Mouse (Mus musculus): Measurements from ENCODE around the gene Mtif2. TPM values are rescaled to one million over a fixed set of nuclear protein-coding genes. Genes with fewer than 3 reads are reported as not detected.
A peak's percentile ranks its signal among the peaks of the same experiment; 100 is the strongest.
"Not testable (repeated sequence)": the region's sequence is repeated elsewhere in the genome, so short reads cannot be mapped to it uniquely, and the experiment has no call there.

Gene Mtif2
- polyA plus RNA-seq, 1 experiment from 2014 or later = 47.3 TPM

GRCm38 (mm10) chr11:29544225-29544945 lies 18.2 kb downstream of the Mtif2 start:
- H3K4me3 ChIP-seq (replicated peaks) = no peak overlapping the region
- H3K27me3 ChIP-seq (replicated peaks) = no peaks in the 10 kb centered on the region
- H3K4me2 ChIP-seq = no peak overlapping the region
- H3K27ac ChIP-seq = no peak overlapping the region
- no peak overlapping the region for H3K9ac ChIP-seq
- no peaks in the 10 kb centered on the region for H3K9me3 ChIP-seq
- ATAC-seq (ENCODE audit: insufficient read depth, low FRiP score, low read depth) = no peak
- H3K4me1 ChIP-seq = peaks cover 5% of the 10 kb centered on the region; the same call in 1 of the 2 replicates
- H3K36me3 ChIP-seq = peaks cover 21% of the 10 kb centered on the region
- 85% methylated on average over 3 of the region's 3 CpGs for WGBS

GRCm38 (mm10) chr11:29545150-29545752 lies 19.0 kb downstream of the Mtif2 start:
- not testable (repeated sequence) for H3K4me3 ChIP-seq (replicated peaks); H3K27ac ChIP-seq; H3K27me3 ChIP-seq (replicated peaks); ATAC-seq (ENCODE audit: insufficient read depth, low FRiP score, low read depth); H3K4me1 ChIP-seq; H3K4me2 ChIP-seq; H3K9ac ChIP-seq; H3K9me3 ChIP-seq
- H3K36me3 ChIP-seq = peaks cover 19% of the 10 kb centered on the region
- 85% methylated on average over 4 of the region's 4 CpGs for WGBS

DNA sequence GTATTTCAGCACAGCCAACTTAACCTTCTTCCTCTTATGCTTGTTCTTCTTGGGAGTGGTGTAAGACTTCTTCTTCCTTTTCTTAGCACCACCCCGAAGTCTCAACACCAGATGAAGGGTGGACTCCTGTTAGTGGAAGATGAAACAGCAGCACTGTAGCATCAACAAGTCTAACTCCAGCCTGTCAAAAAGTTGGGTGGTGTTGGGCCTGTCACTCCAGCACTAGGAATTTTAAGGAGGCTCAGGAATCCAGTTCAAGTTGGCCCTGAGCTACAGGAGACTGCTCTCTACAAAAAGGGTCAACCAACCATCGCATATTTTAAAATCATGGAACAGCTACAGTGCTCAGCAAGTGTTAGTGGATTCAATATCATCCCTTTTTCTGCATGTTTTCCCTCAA lies 20.1 kb downstream of the Mtif2 start:
- H3K27me3 ChIP-seq (replicated peaks); H3K27ac ChIP-seq; H3K4me1 ChIP-seq; ATAC-seq (ENCODE audit: insufficient read depth, low FRiP score, low read depth); H3K9ac ChIP-seq; H3K9me3 ChIP-seq: not testable (repeated sequence)
- H3K36me3 ChIP-seq = peaks cover 17% of the 10 kb centered on the region
- WGBS = 88% methylated on average over 2 of the region's 2 CpGs
- peak overlapping the region; percentile 54 for H3K4me2 ChIP-seq
- H3K4me3 ChIP-seq (replicated peaks) = peak overlapping the region; percentile 80

DNA sequence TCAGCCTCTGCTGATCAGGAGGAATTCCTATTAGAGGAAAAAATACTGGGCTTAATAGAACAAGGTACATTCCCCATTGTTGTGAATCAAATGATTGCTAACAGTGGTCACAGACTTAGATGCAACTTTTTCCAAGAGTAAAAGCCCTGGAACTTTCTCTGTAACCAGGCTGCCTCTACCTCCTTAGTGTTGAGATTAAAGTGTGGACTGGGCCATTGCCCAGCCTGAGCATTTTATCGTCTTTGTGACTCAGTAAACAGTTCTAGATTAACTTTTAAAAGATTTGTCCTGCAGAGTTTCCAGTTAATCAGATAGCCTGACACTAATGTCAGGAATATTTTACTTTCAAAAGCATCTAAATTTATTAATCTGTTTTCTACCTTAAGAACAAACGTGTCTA lies 20.6 kb downstream of the Mtif2 start:
- ATAC-seq (ENCODE audit: insufficient read depth, low FRiP score, low read depth) = no peak
- WGBS = 14% methylated on average over 2 of the region's 2 CpGs
- H3K4me3 ChIP-seq (replicated peaks) = peak overlapping the region; percentile 80
- H3K27ac ChIP-seq = peak overlapping the region; percentile 90
- H3K9me3 ChIP-seq = no peaks in the 10 kb centered on the region
- peaks cover 14% of the 10 kb centered on the region for H3K36me3 ChIP-seq
- peak overlapping the region; percentile 54 for H3K4me2 ChIP-seq
- H3K9ac ChIP-seq = no peak overlapping the region; the same call in 1 of the 2 replicates
- H3K4me1 ChIP-seq = peaks cover 5% of the 10 kb centered on the region; the same call in 1 of the 2 replicates
- no peaks in the 10 kb centered on the region for H3K27me3 ChIP-seq (replicated peaks)

- WGBS = 0% methylated on average over 27 of the region's 27 CpGs
- Histone ChIP-seq H3K36me3 (peaks cover 14% of the 10 kb centered on the region), H3K9ac (peak overlapping the region; percentile 80), H3K4me3 (replicated peaks) (peak overlapping the region; percentile 80), H3K4me2 (peak overlapping the region; percentile 54), H3K27ac (peak overlapping the region; percentile 90), H3K9me3 (no peaks in the 10 kb centered on the region), H3K27me3 (replicated peaks) (no peaks in the 10 kb centered on the region), H3K4me1 (peaks cover 5% of the 10 kb centered on the region; the same call in 1 of the 2 replicates)
- ATAC-seq (ENCODE audit: insufficient read depth, low FRiP score, low read depth) = peak; percentile 33; the same call in 1 of the 2 replicates
Observed at GRCm38 (mm10) chr11:29547249-29547751, 21.1 kb downstream of the Mtif2 start.

DNA sequence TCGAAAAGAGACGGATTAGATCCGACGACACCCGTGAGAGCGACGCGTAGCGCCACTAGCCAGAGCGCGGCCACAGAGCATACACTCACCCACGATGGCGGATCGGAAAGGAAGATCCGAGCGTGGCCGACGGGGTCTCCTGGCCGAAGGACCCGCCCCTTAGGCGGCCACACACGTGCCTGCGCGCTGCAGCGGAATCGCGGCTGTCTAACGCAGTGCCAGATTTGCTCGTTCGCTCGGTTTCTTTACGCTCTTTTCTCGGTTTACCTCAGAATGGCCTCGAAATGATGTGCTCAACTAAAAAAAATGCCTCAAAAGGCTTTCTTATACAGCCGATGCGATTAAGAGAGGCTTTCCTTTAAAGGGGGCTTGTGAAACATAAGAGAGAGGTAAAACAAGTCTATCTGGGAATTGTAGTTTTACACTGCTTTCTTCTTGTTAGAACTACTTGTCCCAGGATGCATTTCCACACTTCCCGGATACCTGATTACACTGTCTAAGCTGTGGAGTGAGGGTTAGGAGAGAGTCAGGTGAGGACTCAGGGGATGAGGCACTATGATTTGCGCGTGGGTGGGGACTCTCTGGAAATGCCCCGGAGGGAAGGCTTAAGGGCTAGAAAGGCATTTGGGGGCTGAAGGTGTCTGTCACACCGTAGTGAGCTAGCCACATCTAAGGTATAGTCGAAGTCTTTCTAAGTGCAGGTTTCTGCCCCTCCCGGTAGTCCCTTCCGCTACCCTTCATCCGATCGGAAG lies 21.7 kb downstream of the Mtif2 start, which contains the start of the genes Clhc1 and Rps27a:
Clhc1 (plus strand) TSS at position 199 of the 752 bp plus-strand sequence.
Rps27a (minus strand) TSS at position 358 of the 752 bp plus-strand sequence.
- Histone ChIP-seq H3K4me1 (peaks cover 5% of the 10 kb centered on the region; the same call in 1 of the 2 replicates), H3K27me3 (replicated peaks) (no peaks in the 10 kb centered on the region), H3K27ac (peak within 1 kb of the TSS; percentile 90), H3K4me2 (peak within 1 kb of the TSS; percentile 65), H3K36me3 (peaks cover 14% of the 10 kb centered on the region), H3K9ac (peak within 1 kb of the TSS; percentile 80), H3K4me3 (replicated peaks) (peak within 1 kb of the TSS; percentile 80), H3K9me3 (no peaks in the 10 kb centered on the region)
- peak; percentile 96 for ATAC-seq (ENCODE audit: insufficient read depth, low FRiP score, low read depth)
- under 1% methylated on average over 46 of the region's 46 CpGs for WGBS

DNA sequence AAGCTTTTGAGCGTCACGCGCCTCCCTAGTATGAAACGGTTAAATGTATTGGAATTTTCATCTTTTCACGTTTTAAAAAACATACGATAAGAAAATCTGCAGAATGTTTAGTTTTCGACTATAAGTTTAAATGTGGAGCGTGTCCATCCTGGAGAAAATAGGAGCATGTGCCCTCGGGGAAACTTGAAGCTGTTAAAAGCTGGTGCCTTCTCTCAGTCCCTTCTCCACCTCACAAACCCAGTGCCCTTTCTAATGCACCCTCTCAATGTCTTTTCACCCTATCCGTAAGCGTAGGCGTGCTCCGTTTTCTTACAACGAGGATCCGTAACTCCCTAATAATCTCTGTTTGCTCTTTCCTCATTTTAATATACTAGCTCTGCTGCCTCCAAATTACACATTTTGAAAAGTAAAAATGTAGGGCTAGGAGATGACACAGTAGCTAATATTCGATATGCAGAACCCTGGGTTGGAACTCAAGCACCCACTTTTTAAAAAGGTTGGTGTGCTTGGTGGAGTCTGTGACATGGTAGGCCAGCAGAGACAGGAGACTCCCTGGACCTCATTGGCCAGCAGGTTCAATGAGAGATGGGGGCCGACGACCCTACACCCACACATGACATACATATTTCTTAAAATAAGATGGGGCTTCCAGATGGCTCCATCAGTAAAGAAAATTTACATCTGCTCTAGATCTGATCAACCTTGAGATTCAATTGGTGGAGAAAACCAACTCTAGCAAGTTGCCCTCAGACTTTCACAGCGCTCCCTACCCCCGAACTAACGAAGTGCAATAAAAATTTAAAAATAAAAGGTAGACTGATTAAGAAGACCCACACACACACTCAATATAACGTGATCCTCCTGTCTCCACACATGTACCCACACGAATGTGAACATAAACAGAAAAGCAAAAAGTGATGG lies 22.6 kb downstream of the Mtif2 start:
- Histone ChIP-seq H3K27ac (peak overlapping the region; percentile 90; the same call in 1 of the 2 replicates), H3K4me2 (peak overlapping the region; percentile 65), H3K4me1 (peaks cover 5% of the 10 kb centered on the region; the same call in 1 of the 2 replicates), H3K36me3 (peaks cover 11% of the 10 kb centered on the region), H3K4me3 (replicated peaks) (peak overlapping the region; percentile 80), H3K27me3 (replicated peaks) (no peaks in the 10 kb centered on the region), H3K9ac (peak overlapping the region; percentile 65), H3K9me3 (no peaks in the 10 kb centered on the region)
- WGBS = 23% methylated on average over 23 of the region's 23 CpGs
- ATAC-seq (ENCODE audit: insufficient read depth, low FRiP score, low read depth) = no peak

GRCm38 (mm10) chr11:29549425-29549778 lies 23.2 kb downstream of the Mtif2 start:
- no peak overlapping the region for H3K4me2 ChIP-seq
- no peak overlapping the region for H3K27ac ChIP-seq
- no peak overlapping the region for H3K9ac ChIP-seq
- no peak overlapping the region for H3K4me3 ChIP-seq (replicated peaks)
- 82% methylated on average over 1 of the region's 1 CpGs for WGBS
- H3K27me3 ChIP-seq (replicated peaks) = no peaks in the 10 kb centered on the region
- peaks cover 5% of the 10 kb centered on the region; the same call in 1 of the 2 replicates for H3K4me1 ChIP-seq
- H3K9me3 ChIP-seq = no peaks in the 10 kb centered on the region
- H3K36me3 ChIP-seq = peaks cover 5% of the 10 kb centered on the region
- no peak for ATAC-seq (ENCODE audit: insufficient read depth, low FRiP score, low read depth)

DNA sequence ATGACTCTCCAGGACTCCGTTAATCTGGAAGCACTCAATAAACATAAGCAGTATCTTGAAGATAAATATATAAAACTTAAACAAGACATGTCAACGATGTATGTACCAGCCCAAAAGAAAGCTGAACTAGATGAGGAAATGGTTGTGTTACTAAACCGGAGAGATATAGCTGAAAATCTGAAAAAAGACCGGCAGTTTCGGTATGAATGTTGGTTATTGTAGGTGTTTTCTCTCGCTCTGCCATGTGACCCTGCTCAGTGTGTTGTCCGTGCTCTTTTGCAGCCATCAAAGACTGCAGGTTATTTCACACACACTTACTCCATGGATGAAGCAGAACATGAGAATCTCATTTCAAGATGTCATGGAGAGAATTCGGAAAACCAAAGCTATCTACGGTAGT lies 34.2 kb downstream of the Mtif2 start:
- H3K9ac ChIP-seq = no peak overlapping the region
- H3K4me1 ChIP-seq = no peaks in the 10 kb centered on the region
- H3K27me3 ChIP-seq (replicated peaks) = no peaks in the 10 kb centered on the region
- H3K36me3 ChIP-seq = no peaks in the 10 kb centered on the region
- H3K4me3 ChIP-seq (replicated peaks) = no peak overlapping the region
- H3K4me2 ChIP-seq = no peak overlapping the region
- ATAC-seq (ENCODE audit: insufficient read depth, low FRiP score, low read depth) = no peak
- no peaks in the 10 kb centered on the region for H3K9me3 ChIP-seq
- no peak overlapping the region for H3K27ac ChIP-seq
- WGBS = 79% methylated on average over 9 of the region's 9 CpGs

DNA sequence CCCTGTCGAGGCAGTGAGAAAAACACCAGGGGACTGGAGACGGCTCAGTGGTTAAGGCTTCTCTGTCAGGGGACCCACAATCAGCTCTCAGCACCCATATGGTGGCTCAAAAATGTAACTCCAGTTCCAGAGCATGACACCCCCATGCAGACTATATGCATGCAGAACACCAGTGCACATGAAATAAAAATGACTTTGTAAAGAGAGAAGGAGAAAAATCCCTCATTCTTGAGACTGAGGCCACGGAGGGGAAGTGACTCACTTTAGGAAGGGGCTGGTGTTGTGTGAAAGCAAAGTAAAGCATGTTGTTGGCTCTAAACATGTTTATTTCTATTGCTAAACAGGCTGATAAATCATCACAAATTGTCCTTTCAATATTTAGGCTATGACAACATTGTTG lies 34.8 kb downstream of the Mtif2 start:
- no peak overlapping the region for H3K27ac ChIP-seq
- H3K9me3 ChIP-seq = no peaks in the 10 kb centered on the region
- no peaks in the 10 kb centered on the region for H3K4me1 ChIP-seq
- no peaks in the 10 kb centered on the region for H3K27me3 ChIP-seq (replicated peaks)
- no peak overlapping the region for H3K4me3 ChIP-seq (replicated peaks)
- H3K9ac ChIP-seq = no peak overlapping the region
- no peak overlapping the region for H3K4me2 ChIP-seq
- 83% methylated on average over 3 of the region's 3 CpGs for WGBS
- no peaks in the 10 kb centered on the region for H3K36me3 ChIP-seq
- ATAC-seq (ENCODE audit: insufficient read depth, low FRiP score, low read depth) = no peak

DNA sequence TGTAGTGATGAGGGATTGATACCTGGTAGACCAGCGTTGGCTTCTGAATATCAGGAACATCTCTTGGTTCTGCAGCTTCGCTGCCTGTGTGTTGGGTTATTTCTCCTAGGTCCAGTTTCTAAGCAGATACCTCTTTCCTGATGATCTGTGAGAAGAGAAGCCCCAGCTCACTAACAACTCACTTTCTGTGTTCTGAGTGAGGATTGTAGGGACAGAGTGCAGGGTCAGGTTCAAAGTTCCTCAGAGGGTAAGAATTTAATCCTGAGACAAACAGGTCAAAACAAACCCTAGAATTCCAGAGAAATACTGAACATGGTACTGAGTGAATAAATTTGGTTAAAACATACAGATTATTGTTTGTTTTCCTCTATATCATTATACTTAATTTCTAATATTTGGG lies 37.2 kb downstream of the Mtif2 start:
- no peak overlapping the region for H3K9ac ChIP-seq
- H3K4me2 ChIP-seq = no peak overlapping the region
- no peaks in the 10 kb centered on the region for H3K4me1 ChIP-seq
- no peak overlapping the region for H3K27ac ChIP-seq
- H3K36me3 ChIP-seq = no peaks in the 10 kb centered on the region
- no peak overlapping the region for H3K4me3 ChIP-seq (replicated peaks)
- whole genome bisulfite sequencing = 81% methylated on average over 2 of the region's 2 CpGs
- ATAC-seq (ENCODE audit: insufficient read depth, low FRiP score, low read depth) = no peak
- H3K27me3 ChIP-seq (replicated peaks) = no peaks in the 10 kb centered on the region
- H3K9me3 ChIP-seq = no peaks in the 10 kb centered on the region
